Mouse (Mus musculus) cerebellum, adult 2 months (tissue): ENCODE results near the gene Arid3b. TPM values are rescaled to one million over a fixed set of nuclear protein-coding genes. Genes with fewer than 3 reads are reported as not detected.
A peak's percentile ranks its signal among the peaks of the same experiment; 100 is the strongest.
"Not testable (repeated sequence)": the region's sequence is repeated elsewhere in the genome, so short reads cannot be mapped to it uniquely, and the experiment has no call there.

Source experiments
- DNase-seq, 2 experiments: peaks; one replicate each; pipeline ENCODE4 v3.0.0; 2021
- H3K27ac ChIP-seq: fragments of 200-500 bp; 2 replicates; pipeline ENCODE4 v1.5.1; 2012; ENCODE audit warnings: low read length, control low read depth, inconsistent platforms; ENCODE audit not compliant: insufficient read depth
- H3K27me3 ChIP-seq: fragments of 200-500 bp; 2 replicates; pipeline ENCODE4 v1.6.1; 2012; ENCODE audit warnings: inconsistent platforms, mild to moderate bottlenecking, low read length, moderate library complexity; ENCODE audit not compliant: control insufficient read depth, insufficient read depth
- H3K4me1 ChIP-seq: fragments of 200-500 bp; 2 replicates; pipeline ENCODE4 v1.6.1; 2011; ENCODE audit warnings: low read length; ENCODE audit not compliant: control insufficient read depth, insufficient read depth
- H3K4me3 ChIP-seq: fragments of 200-500 bp; replicated peaks from 2 replicates; pipeline ENCODE3; 2011; ENCODE audit warnings: mild to moderate bottlenecking, low read depth, low read length, control low read depth; ENCODE audit not compliant: insufficient read depth
- CTCF ChIP-seq: fragments of 200-500 bp; IDR thresholded peaks from 2 replicates; pipeline ENCODE4 v1.5.1; 2011; ENCODE audit warnings: low read depth, mild to moderate bottlenecking, control low read depth, low read length, moderate library complexity, borderline replicate concordance; ENCODE audit not compliant: insufficient read depth
- POLR2A ChIP-seq: fragments of 200-500 bp; IDR thresholded peaks from 2 replicates; pipeline ENCODE4 v1.6.1; 2011; ENCODE audit warnings: low read length, control low read depth, borderline replicate concordance; ENCODE audit not compliant: insufficient read depth
- whole genome bisulfite sequencing: fragments of 180-500 bp; shearing (Covaris S2); methylation state at CpG from one replicate; pipeline ENCODE4 v1.1.7; 2018; 5-methylcytosine and 5-hydroxymethylcytosine counted together
- polyA plus RNA-seq: library from polyadenylated mRNA; depleted of rRNA; stranded (reverse); fragments of >200 nt; gene quantifications from 2 replicates; pipeline ENCODE4 v1.2.3, GENCODE M21; 2012; rRNA removed

Arid3b gene
- polyA plus RNA-seq: 5.8 and 6.4 TPM in 2 replicates

DNA sequence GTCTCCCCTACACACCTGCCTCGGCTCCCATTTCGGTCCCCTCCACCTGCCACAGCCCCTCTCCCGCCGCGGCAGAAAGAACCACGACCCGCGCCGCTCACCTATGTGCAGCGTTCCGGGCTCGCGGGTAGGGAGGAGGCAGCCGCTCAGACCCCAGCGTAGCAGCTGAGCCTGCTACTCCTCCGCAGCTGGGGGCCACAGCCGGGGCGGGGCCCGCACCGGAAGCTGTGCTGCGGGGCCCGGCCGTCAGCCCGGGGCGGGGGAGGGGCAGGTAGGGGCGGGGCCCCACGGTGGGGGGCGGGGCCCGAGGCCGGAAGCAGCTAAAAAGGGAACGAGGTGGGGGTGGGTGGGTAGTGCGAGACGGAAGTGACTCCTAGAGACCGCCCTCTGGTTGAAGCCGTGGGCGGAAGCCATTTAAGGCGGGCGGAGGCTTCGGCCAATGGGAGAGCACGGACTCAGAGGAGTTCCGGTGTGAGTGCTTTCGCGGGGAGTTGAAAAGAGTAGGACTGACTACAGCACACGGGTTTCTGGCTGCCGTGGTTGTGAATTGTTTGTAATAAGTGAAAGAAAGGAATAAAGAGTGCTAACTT lies at the start of gene Arid3b:
TSS of gene Arid3b (minus strand) at position 213 of the 590 bp plus-strand sequence.
- H3K4me1 ChIP-seq: no peaks in the 10 kb centered on the region; the same call in 1 of the 2 replicates
- WGBS: 1% methylated on average over 42 of the region's 45 CpGs
- H3K27ac ChIP-seq: peak within 1 kb of the TSS; percentile 21; the same call in 1 of the 2 replicates
- TF ChIP-seq CTCF (no peak), POLR2A (peak; percentile 38)
- H3K27me3 ChIP-seq: no peaks in the 10 kb centered on the region
- H3K4me3 ChIP-seq: peak within 1 kb of the TSS; percentile 75
- peak; percentile 91 to 95 for DNase-seq

DNA sequence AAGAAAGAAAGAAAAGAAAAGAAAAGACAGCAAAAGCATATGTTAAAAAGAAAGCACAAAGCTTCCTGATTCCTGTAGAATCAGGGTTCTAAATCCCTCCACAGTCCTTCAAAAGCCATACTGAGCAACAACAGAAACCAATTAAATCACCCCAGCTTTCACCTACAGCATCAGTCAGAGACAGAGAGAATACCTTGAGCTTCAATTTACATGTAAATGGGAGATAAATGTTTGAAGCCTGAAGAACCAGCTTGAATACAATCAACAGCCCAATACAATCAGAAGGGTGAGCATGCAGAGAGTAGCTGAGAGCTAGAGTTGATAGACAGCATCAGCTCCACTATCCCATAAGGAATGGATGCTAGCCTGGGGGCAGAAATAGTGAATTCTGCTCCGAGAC lies 46.8 kb upstream of the Arid3b start:
- DNase-seq: no peak
- 91% methylated on average over 1 of the region's 1 CpGs for WGBS
- H3K4me1 ChIP-seq: no peaks in the 10 kb centered on the region

DNA sequence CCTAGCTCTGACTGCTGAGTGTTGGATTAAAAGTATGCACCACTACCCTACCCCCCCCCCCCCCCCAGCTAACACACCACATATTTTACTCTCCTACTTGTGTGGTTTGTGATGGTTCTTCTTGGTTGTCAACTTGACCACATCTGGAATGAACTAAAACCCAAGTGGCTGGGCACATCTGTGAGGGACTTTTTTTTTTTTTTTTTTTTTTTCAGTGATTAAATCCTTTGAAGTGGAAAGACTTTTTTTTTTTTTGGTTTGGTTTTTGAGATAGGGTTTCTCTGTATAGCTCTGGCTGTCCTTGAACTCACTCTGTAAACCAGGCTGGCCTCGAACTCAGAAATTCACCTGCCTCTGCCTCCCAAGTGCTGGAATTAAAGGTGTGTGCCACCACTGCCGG lies 45.2 kb upstream of the Arid3b start:
- not testable (repeated sequence) for H3K4me1 ChIP-seq, H3K27me3 ChIP-seq, DNase-seq, H3K4me3 ChIP-seq, H3K27ac ChIP-seq
- 87% methylated on average over 2 of the region's 2 CpGs for WGBS

More for the DNA sequence above, 46.8 kb upstream of the Arid3b start:
- H3K27ac ChIP-seq: no peak overlapping the region
- no peaks in the 10 kb centered on the region for H3K27me3 ChIP-seq
- TF ChIP-seq CTCF (no peak), POLR2A (no peak)
- no peak overlapping the region for H3K4me3 ChIP-seq

DNA sequence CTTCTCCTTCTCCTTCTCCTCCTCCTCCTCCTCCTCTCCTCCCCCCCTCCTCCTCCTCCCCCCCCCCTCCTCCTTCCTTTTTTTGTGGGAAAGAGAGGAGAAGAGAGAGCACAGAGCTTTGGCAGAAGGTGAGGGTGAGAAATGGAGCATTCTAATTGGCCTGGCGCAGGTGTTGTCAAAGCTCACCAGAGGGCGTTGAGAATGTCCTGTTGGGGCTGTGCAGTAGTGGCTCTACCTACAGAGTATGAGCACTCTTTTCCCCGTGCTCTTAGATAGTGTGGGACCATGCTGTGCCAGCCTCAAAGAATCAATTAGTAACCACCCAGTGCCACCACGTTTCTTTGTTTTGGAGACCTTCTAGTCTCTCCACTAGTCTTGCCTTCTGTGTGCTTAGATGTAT lies 43.7 kb upstream of the Arid3b start:
- no peak overlapping the region for H3K4me3 ChIP-seq
- 13% methylated on average over 4 of the region's 4 CpGs for WGBS
- H3K4me1 ChIP-seq: no peaks in the 10 kb centered on the region
- H3K27ac ChIP-seq: no peak overlapping the region
- no peaks in the 10 kb centered on the region for H3K27me3 ChIP-seq
- TF ChIP-seq POLR2A: no peak
- TF ChIP-seq CTCF: no peak
- no peak for DNase-seq

DNA sequence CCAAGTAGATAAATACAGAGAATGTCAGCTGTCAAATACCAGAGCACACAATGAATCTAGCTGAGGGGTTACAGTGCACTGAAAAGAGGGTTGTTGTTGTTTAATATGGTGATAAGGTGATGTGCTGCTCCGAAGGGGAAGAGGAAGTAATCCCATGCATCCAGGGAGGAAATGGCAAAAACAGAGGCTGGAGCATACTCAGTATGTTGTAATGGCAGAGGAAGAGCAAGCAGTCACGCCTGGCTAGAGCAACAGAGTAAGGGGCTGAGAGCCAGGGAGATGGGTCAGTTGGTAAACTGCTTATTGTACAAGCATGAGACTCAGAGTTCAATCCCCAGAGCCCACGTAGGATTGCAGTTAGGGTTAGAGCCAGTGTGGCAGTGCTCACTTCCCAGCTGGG lies 42.6 kb upstream of the Arid3b start:
- Histone ChIP-seq H3K4me3 (no peak overlapping the region), H3K4me1 (no peaks in the 10 kb centered on the region), H3K27ac (no peak overlapping the region), H3K27me3 (no peaks in the 10 kb centered on the region)
- TF ChIP-seq POLR2A: no peak
- TF ChIP-seq CTCF: no peak
- DNase-seq: no peak
- WGBS: 45% methylated on average over 3 of the region's 3 CpGs

DNA sequence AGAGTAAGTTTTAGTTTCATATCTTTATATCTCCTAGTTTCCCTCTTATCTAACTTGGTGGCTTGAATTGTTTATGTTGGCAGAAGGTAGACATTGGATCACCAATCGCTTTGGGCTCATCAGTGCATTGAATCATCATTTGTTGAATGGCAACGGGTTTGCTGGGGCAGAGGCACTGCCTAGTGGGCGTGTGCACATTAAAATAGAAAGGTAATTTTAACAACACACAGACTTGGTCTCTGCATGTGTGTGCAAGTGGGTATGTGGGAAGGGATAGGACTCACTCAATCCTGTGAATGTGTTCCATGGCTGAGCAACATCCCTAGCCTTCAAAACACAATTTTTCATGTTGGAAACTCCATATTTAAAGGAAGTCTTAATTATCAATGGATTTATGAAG lies 38.4 kb upstream of the Arid3b start:
- H3K4me1 ChIP-seq: no peaks in the 10 kb centered on the region
- no peak for DNase-seq
- WGBS: 66% methylated on average over 3 of the region's 3 CpGs
- no peak overlapping the region for H3K27ac ChIP-seq
- no peak for TF ChIP-seq POLR2A
- no peak for TF ChIP-seq CTCF
- H3K4me3 ChIP-seq: no peak overlapping the region
- H3K27me3 ChIP-seq: no peaks in the 10 kb centered on the region

DNA sequence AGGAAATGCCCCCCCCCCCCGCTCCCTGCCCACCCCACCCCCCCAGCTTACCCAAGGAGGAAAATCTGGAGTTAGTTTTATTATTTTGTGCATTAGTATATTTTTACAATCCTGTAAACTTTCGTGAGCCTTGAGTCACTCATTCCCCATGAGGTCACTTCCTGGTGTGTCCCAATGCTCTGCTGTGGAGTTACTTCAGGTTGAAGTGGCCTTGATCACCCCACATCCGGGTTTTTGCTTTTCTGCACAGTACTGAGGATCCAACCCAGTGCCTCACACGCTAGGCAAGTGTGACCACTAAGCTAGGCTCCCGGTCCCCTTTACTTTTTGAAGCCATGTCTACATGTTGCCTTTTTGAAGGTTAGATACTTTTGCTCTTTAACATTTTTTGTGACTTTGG lies 37.5 kb upstream of the Arid3b start:
- H3K4me3 ChIP-seq: no peak overlapping the region
- TF ChIP-seq POLR2A (no peak), CTCF (no peak)
- WGBS: 76% methylated on average over 5 of the region's 5 CpGs
- H3K4me1 ChIP-seq: no peaks in the 10 kb centered on the region
- no peak for DNase-seq
- H3K27ac ChIP-seq: no peak overlapping the region
- no peaks in the 10 kb centered on the region for H3K27me3 ChIP-seq

DNA sequence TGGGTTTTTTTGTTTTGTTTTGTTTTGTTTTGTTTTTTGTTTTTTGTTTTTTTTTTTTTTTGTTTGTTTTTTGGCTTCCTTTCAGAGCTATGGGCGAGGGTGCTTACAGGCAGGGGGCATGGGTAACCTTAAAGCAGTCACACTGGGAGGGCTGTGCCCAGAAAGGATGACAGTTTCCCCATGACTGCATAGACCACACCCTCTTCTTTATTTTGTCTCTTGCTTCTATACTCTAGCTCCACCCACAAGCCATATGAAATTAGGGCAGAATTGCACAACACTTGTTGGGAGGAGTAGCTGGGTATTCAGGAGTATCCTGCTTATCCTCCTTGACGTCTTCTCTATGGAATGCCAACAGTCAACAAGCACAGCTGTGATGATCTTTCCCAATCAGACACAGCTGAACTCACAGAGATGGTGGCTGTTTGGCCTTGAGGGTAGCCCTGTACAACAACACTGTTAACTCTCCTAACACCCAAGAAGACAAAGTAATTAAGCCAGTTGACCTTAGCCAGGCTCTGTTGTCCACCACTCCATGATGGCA lies 33.8 kb upstream of the Arid3b start:
- 39% methylated on average over 2 of the region's 2 CpGs for WGBS
- no peak overlapping the region for H3K27ac ChIP-seq

More for the DNA sequence above, 33.8 kb upstream of the Arid3b start:
- no peaks in the 10 kb centered on the region for H3K4me1 ChIP-seq
- no peak for TF ChIP-seq POLR2A
- no peak for TF ChIP-seq CTCF
- H3K4me3 ChIP-seq: no peak overlapping the region
- H3K27me3 ChIP-seq: no peaks in the 10 kb centered on the region
- DNase-seq: no peak
